Mouse (Mus musculus) cerebellum, postnatal 25 days (tissue): ENCODE data around the gene Vmn1r127.
"Not testable (repeated sequence)": the region's sequence is repeated elsewhere in the genome, so short reads cannot be mapped to it uniquely, and the experiment has no call there.

ENCODE experiments used
- DNase-seq, 2 experiments: peaks; one replicate each; pipeline ENCODE4 v3.0.0; 2021; ENCODE audit warnings: mixed read lengths in 2 of 2

The Vmn1r127 gene

GRCm38 (mm10) chr7:21319761-21320160, at the start of gene Vmn1r127:
TSS of gene Vmn1r127 (minus strand) at chr7:21319861.
- DNase-seq, result not testable (repeated sequence)

- DNase-seq, result not testable (repeated sequence)
Measured at GRCm38 (mm10) chr7:21361191-21361590, 41.5 kb upstream of the Vmn1r127 start, which contains the start of gene Vmn1r129. TSS of gene Vmn1r129 (minus strand) at chr7:21361291.

DNA sequence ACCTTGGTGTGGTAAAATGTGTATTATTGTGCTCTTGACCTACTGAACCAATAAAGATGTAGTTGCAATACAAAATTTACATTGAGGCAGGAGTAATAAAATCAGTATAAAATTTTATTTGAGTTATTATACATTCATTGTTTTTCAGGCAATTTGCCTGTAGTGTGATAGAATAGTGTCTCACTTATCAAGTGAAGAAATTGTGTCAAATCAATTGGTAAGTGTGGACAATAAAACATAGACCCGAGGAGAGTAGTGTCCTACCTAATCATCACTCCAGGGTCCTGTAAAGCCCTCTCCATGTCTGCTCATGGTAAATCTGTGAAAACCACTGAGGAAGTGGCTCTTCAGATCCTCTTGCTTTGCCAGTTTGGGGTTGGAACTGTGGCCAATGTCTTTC, 29.4 kb upstream of the Vmn1r127 start, which contains the start of gene Vmn1r128:
Gene Vmn1r128, plus strand, starts transcription at position 301 of the 400 bp plus-strand sequence.
- DNase-seq, result not testable (repeated sequence)

GRCm38 (mm10) chr7:21301367-21301766, 18.3 kb downstream of the Vmn1r127 start, which contains the start of gene Vmn1r126:
TSS of gene Vmn1r126 (minus strand) at chr7:21301467.
- DNase-seq, result not testable (repeated sequence)

GRCm38 (mm10) chr7:21271879-21272278, 47.8 kb downstream of the Vmn1r127 start, which contains the start of gene Vmn1r125:
TSS of gene Vmn1r125 (plus strand) at chr7:21272179.
- DNase-seq, result not testable (repeated sequence)
